Mouse (Mus musculus): ENCODE measurements around the gene Fam122b. TPM values are rescaled to one million over a fixed set of nuclear protein-coding genes. Genes with fewer than 3 reads are reported as not detected.
A peak's percentile ranks its signal among the peaks of the same experiment; 100 is the strongest.

Fam122b gene
- polyA plus RNA-seq, 1 experiment from 2014 or later: 15.9 TPM

DNA sequence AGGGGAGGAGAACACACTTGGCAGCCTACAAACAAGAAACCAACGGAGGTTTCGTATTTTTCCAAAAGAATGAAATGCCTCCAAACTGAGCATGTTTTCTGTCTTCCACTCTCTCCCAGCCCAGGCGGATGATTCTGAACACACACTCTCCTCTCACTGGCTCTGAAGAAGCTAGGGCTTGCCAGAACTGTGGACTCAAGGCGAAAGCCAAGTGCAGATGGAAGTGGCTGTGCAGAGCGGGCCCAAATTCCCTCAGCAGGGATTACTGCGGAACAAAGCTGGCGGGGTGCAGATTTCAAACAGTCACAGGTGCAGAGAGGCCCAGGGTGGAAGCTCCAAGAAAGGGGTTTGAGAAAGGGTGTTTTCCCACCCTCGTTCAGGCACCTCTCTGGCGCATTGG is 48.8 kb downstream of the Fam122b start:
- no peaks in the 10 kb centered on the region for H3K36me3 ChIP-seq (ENCODE audit: insufficient read depth)
- H3K27ac ChIP-seq (ENCODE audit: low read depth): no peak overlapping the region

DNA sequence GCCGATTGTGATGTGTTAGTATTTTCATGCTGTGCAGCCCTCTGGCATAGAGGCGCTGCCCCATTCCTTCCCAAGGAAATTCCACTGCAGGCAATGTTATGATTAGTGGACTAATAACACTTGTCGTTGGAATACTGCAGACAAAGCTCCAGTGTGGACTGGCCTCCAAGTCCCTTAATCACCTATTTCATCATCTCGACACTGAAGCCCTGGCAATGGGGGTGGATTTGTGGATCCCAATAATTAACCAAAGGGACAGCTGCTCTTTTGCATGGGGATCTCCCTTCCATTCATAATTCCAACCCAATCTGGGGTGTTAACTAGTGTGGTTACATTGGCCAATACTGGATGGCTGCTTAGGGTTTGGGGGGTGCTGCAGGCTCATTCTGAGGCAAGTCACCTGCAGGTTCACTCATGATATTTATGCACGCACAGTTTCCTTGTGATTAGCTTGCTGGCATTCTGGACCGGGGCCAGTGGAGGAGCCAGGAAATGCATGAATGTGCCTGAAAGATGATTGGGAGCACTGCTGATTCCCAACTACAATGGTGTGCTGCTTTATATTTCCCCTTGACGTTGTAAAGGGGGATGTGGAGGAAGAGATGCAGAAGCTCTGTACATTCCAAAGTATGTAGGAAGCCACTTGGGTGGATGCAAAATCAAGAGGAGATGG is 54.9 kb downstream of the Fam122b start:
- no peak for TF ChIP-seq CTCF (IDR thresholded peaks at IDR 0.05; ENCODE audit: low read depth)
- H3K27me3 ChIP-seq (ENCODE audit: insufficient read depth, low read length): no peaks in the 10 kb centered on the region
- DNase-seq: peak; percentile 74
- no peak overlapping the region for H3K9ac ChIP-seq
- 38% methylated on average over 7 of the region's 7 CpGs for WGBS
- no peaks in the 10 kb centered on the region for H3K36me3 ChIP-seq (ENCODE audit: insufficient read depth)
- no peaks in the 10 kb centered on the region for H3K9me3 ChIP-seq (ENCODE audit: low read depth, low read length)
- H3K27ac ChIP-seq (ENCODE audit: low read depth): peak overlapping the region; percentile 65; the same call in 1 of the 2 replicates
- ATAC-seq (ENCODE audit: insufficient read depth): peak; percentile 70
- peaks cover 11% of the 10 kb centered on the region for H3K4me1 ChIP-seq (ENCODE audit: insufficient read depth)
- no peak overlapping the region for H3K4me2 ChIP-seq
- no peak overlapping the region for H3K4me3 ChIP-seq (ENCODE audit: low read depth, low read length)

More for the DNA sequence above, 48.8 kb downstream of the Fam122b start:
- no peak overlapping the region for H3K4me3 ChIP-seq (ENCODE audit: low read depth, low read length)
- ATAC-seq (ENCODE audit: insufficient read depth) (no peak), DNase-seq (no peak)
- H3K4me2 ChIP-seq: no peak overlapping the region
- H3K9ac ChIP-seq: no peak overlapping the region
- H3K9me3 ChIP-seq (ENCODE audit: low read depth, low read length): no peaks in the 10 kb centered on the region
- WGBS: 63% methylated on average over 9 of the region's 9 CpGs
- no peak for TF ChIP-seq CTCF (IDR thresholded peaks at IDR 0.05; ENCODE audit: low read depth)
- no peaks in the 10 kb centered on the region for H3K27me3 ChIP-seq (ENCODE audit: insufficient read depth, low read length)
- no peaks in the 10 kb centered on the region for H3K4me1 ChIP-seq (ENCODE audit: insufficient read depth)

DNA sequence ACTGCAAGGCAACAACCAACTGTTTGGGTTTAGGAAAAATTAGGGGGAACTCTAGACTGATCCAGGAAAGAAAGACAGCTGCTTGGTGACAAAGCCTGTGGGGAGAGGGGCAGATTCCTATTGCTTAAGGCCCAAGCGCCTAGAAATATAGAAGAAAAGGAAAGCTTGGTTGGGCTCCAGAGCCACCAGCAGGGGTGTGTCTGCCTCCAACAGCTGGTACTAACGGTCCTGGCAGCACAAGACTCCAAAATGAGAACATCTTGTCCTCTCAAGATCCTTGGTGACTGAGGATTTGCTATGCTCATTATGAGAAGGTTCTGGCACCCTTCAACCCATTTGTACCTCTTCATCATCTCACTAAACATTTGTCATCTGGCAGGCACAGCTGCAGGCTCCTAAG is 55.8 kb downstream of the Fam122b start:
- no peak overlapping the region for H3K4me2 ChIP-seq
- no peaks in the 10 kb centered on the region for H3K36me3 ChIP-seq (ENCODE audit: insufficient read depth)
- no peak overlapping the region for H3K4me3 ChIP-seq (ENCODE audit: low read depth, low read length)
- no peak for ATAC-seq (ENCODE audit: insufficient read depth)
- peaks cover 15% of the 10 kb centered on the region for H3K4me1 ChIP-seq (ENCODE audit: insufficient read depth)
- H3K27me3 ChIP-seq (ENCODE audit: insufficient read depth, low read length): no peaks in the 10 kb centered on the region
- WGBS: 40% methylated on average over 2 of the region's 2 CpGs
- no peak; the same call in 1 of the 2 replicates for TF ChIP-seq CTCF (IDR thresholded peaks at IDR 0.05; ENCODE audit: low read depth)
- H3K27ac ChIP-seq (ENCODE audit: low read depth): peak overlapping the region; percentile 65; the same call in 1 of the 2 replicates
- H3K9ac ChIP-seq: no peak overlapping the region
- peak; percentile 67 for DNase-seq
- H3K9me3 ChIP-seq (ENCODE audit: low read depth, low read length): no peaks in the 10 kb centered on the region

DNA sequence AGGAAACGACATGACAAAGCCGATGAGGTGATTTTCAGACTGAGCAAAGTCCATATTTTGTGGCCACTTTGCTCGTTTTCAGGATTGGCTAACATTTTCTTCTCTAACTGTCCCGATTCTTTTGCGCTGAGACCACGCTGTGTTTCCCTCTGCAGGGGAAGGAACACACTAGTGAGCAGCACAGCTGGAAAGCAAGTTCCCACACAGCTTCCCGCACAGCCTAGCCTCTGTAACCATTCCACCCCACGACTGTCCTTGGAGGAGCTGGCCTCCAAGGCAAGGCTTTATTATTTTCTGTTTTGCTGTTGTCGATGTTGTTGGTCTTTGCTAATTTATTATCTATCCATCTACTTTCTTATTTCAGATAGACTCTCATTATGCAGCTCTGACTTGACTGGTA is 57.1 kb downstream of the Fam122b start:
- H3K9ac ChIP-seq: no peak overlapping the region
- no peak overlapping the region for H3K4me3 ChIP-seq (ENCODE audit: low read depth, low read length)
- H3K27me3 ChIP-seq (ENCODE audit: insufficient read depth, low read length): no peaks in the 10 kb centered on the region
- H3K27ac ChIP-seq (ENCODE audit: low read depth): peak overlapping the region; percentile 86
- 25% methylated on average over 9 of the region's 9 CpGs for WGBS
- H3K9me3 ChIP-seq (ENCODE audit: low read depth, low read length): no peaks in the 10 kb centered on the region
- ATAC-seq (ENCODE audit: insufficient read depth) (peak; percentile 48; the same call in 1 of the 2 replicates), DNase-seq (no peak)
- TF ChIP-seq CTCF (IDR thresholded peaks at IDR 0.05; ENCODE audit: low read depth): no peak
- peaks cover 27% of the 10 kb centered on the region for H3K4me1 ChIP-seq (ENCODE audit: insufficient read depth)
- H3K36me3 ChIP-seq (ENCODE audit: insufficient read depth): no peaks in the 10 kb centered on the region
- H3K4me2 ChIP-seq: no peak overlapping the region

DNA sequence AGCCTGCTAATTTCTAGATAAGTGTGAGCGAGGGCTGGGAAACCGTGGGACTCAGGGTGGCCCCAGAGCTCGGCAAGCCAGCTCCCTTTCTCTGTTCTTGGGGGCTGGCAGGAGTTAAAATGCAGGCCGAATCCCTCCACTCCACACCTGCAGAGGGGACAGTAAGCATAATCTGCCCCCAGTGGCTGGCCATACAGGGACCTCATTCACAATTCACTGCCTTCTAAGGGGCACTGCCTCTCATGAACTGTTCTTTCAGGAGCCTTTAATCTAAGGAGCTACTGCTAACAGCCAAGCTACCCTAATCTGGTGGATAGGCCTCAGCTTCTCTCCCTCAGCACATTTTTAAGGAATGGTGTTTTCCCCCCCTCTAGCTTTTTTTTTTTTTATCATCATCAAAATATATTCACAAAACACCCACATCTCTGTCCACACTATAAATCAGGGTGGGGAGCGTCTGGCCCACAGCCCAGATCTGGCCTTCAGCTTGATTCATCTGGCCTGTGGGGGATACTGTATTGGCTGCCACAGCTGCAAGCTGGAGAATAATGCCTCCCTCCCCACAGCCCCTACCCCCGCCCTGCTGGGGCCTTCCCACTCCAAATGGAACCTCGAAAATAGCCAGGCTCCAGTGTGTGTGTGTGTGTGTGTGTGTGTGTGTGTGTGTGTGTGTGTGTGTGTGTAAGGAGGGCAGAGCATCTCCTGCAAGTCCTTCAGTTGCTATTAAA is 57.7 kb downstream of the Fam122b start:
- TF ChIP-seq CTCF (IDR thresholded peaks at IDR 0.05; ENCODE audit: low read depth): 0 out of 2 replicates have a peak, but pooled peaks have one; percentile 17
- Histone ChIP-seq H3K4me2 (no peak overlapping the region), H3K4me3 (ENCODE audit: low read depth, low read length) (no peak overlapping the region), H3K9ac (no peak overlapping the region), H3K27me3 (ENCODE audit: insufficient read depth, low read length) (no peaks in the 10 kb centered on the region), H3K4me1 (ENCODE audit: insufficient read depth) (peaks cover 27% of the 10 kb centered on the region), H3K27ac (ENCODE audit: low read depth) (peak overlapping the region; percentile 87), H3K9me3 (ENCODE audit: low read depth, low read length) (no peaks in the 10 kb centered on the region), H3K36me3 (ENCODE audit: insufficient read depth) (no peaks in the 10 kb centered on the region)
- peak; percentile 92 for DNase-seq
- 22% methylated on average over 7 of the region's 7 CpGs for WGBS
- ATAC-seq (ENCODE audit: insufficient read depth): peak; percentile 95

DNA sequence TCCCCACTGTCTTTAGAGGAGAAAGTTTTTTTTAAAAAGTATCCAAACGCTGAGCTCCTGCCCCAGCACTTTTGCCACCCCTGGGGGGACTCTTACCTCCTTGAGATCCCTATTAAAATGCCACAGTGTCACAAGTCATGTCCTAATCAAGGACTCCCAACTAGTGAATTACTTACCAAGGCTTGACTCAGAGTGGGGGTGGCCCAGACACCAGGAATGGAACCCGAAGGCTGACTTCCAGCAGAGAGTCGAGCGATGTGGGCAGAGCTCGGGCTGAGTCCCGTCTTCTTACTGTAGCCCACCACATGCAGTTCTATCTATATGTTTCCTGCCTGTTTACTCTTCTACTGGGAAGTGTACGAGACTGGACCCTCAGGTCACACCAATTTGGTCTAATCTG is 60.2 kb downstream of the Fam122b start:
- Histone ChIP-seq H3K4me3 (ENCODE audit: low read depth, low read length) (no peak overlapping the region), H3K9me3 (ENCODE audit: low read depth, low read length) (no peaks in the 10 kb centered on the region), H3K9ac (no peak overlapping the region), H3K4me1 (ENCODE audit: insufficient read depth) (peaks cover 24% of the 10 kb centered on the region), H3K36me3 (ENCODE audit: insufficient read depth) (no peaks in the 10 kb centered on the region), H3K4me2 (no peak overlapping the region), H3K27me3 (ENCODE audit: insufficient read depth, low read length) (no peaks in the 10 kb centered on the region), H3K27ac (ENCODE audit: low read depth) (peak overlapping the region; percentile 75)
- 64% methylated on average over 7 of the region's 7 CpGs for WGBS
- TF ChIP-seq CTCF (IDR thresholded peaks at IDR 0.05; ENCODE audit: low read depth): no peak
- DNase-seq (no peak), ATAC-seq (ENCODE audit: insufficient read depth) (no peak)

DNA sequence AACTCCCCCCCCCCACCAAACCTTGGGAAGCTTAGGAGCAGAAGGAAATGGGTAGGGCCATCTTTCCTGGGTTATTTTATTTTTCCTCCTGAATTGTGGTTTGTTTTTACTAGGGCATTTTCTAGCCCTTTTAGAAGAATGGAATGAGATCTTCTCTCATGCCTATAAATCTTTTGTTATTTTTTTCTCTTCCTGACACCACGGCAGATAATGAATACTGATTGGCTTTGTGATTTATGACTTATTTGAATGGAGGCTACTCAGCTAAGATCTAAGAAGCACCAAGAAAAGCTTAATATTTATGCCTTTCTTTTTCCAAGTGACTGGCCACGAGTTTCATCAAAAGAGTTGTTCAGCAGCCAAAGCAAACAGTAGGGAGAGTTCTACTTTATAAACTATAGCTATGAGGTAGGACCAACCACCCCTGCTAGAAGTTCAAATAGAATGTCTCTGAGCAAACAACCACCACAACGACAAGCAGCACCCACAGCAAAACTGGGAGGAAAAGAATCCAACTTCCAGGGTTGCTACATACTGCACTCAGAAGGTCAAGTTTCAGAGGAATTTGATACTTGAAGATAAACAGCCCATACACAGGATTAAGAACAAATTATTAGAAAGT is 64.8 kb downstream of the Fam122b start:
- no peak for TF ChIP-seq CTCF (IDR thresholded peaks at IDR 0.05; ENCODE audit: low read depth)
- Histone ChIP-seq H3K4me2 (no peak overlapping the region), H3K27me3 (ENCODE audit: insufficient read depth, low read length) (no peaks in the 10 kb centered on the region), H3K4me3 (ENCODE audit: low read depth, low read length) (no peak overlapping the region), H3K4me1 (ENCODE audit: insufficient read depth) (peaks cover 16% of the 10 kb centered on the region), H3K36me3 (ENCODE audit: insufficient read depth) (no peaks in the 10 kb centered on the region), H3K9me3 (ENCODE audit: low read depth, low read length) (no peaks in the 10 kb centered on the region), H3K27ac (ENCODE audit: low read depth) (peak overlapping the region; percentile 60), H3K9ac (no peak overlapping the region)
- peak; percentile 40 for DNase-seq
- WGBS: 14% methylated on average over 3 of the region's 3 CpGs
- ATAC-seq (ENCODE audit: insufficient read depth): no peak

Data from lung, embryonic 14.5 days (tissue).